Mouse (Mus musculus): Measurements from ENCODE around the gene Ing5. TPM values are rescaled to one million over a fixed set of nuclear protein-coding genes. Genes with fewer than 3 reads are reported as not detected.
A peak's percentile ranks its signal among the peaks of the same experiment; 100 is the strongest.
"Not testable (repeated sequence)": the region's sequence is repeated elsewhere in the genome, so short reads cannot be mapped to it uniquely, and the experiment has no call there.

The Ing5 gene
- polyA plus RNA-seq (2017; shearing (Covaris generic)): 10 to 100 TPM; 25.4 to 36.9 TPM

DNA sequence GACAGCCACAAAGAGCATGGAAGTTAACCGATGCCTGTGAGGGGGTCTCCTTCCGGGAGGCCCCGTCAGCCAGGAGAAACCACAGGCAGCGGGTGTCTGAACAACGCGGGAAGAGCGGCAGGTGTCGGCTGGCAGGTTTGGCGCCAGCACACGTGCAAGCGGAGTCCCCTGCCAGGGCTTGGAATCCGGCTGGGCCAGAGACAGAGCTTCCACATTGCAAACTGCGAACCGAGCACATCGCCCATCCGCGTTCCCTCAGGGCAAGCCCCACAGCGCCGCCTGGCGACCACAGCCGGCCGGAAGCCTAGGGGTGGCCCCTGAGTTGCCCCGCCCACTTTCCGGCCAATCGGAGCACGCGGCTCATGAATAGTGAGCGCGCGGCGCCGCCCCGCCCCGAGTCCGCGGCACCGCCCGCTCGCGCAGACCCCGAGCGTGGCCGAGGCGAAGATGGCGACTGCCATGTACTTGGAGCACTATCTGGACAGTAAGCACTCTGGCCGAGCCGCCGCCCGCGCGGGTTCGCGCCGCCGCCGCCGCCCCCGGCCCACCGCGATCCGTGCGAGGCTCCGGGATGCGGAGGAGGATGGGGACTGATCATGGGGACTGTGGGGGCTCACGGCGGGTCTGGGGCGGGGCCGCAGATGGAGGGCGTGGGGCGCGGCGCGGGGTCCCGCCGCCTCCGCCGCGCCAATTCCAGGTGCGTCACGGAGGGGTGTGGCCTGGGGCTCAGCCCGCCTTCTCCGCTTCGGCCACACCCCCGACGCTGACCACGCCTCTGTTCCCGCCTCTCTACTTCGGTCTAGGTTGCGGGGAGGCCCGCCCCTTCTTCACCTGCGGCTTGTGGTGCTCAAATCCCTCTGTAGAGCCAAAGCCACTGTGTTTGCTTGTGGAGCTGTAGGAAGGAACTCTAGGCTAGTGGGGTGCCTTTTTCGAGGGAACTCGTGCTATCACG, at the start of gene Ing5:
Ing5 (plus strand) TSS at position 410 of the 952 bp plus-strand sequence.
- ATAC-seq: peak; percentile 76

DNA sequence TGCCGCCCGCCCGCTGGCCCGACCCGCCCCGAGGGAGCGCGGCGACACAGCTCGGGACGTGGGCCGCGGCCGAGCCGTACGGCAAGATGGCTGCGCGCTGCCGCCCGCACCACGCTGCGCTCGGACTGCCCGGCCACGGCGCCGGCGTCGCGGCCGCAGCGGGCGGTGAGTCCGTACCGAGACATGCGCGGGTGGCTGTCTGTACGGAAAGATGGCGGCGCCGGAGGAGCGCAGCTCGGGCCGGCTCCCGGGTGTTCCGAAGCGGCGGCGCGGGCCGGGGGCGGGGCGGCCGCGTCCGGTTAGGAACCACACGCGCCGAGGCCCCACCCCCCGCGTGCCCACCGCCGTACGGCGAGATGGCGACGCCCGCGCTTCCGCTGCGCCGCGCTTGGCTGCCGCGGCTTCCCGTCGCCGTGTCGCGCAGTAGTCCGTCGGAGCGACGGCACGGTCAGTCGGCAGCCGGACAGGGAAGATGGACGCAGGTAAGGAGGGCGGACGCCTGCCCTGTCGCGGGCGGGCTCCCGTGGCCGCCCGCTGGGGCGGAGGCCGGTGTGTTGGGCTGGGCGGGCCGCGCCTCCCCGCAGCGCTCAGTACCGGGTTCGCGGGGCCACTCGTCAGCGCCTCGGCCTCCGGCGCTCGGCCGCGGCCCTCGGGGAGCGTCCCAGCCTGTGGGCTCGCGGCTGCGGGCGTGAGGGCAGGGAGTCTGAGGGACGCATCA, 49.0 kb upstream of the Ing5 start, which contains the start of gene Thap4:
Thap4 (minus strand) TSS at position 292 of the 718 bp plus-strand sequence.
- peak; percentile 84 for ATAC-seq

DNA sequence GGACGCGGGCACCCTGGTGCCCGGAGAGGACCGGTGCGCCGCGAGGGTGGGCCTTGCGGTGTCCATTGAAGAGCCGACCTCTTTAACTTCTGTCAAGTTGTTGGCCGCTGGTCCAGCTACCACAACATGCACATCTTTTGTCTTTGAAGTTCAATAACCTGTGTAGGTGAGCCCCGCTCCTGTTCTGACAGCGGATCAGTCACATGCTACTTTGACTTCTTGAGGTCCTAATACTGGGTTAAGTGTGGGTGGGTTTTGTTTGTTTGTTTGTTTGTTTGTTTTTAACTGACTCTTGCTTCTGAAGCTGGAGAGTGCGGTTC, 48.5 kb upstream of the Ing5 start:
- peak; percentile 15 for ATAC-seq

DNA sequence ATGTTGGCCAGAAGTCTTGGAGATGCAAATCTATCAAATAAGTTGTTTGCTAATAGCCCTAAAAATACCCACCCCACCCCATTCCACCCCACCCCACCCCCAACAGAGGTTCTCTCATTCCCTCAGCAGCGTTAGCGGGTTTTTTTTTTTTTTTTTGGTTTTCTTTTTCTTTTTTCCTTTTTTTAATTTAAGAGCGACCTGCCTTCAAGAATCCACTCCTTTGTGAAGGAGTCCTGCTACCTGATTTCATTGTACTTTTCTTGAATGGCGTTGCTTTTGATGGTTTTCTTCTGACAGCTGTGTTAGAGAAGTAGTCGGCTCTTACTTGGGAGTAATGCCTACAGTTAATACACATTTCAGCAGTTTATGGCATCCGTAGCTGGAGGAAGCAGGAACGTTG, 48.1 kb upstream of the Ing5 start:
- no peak for ATAC-seq

DNA sequence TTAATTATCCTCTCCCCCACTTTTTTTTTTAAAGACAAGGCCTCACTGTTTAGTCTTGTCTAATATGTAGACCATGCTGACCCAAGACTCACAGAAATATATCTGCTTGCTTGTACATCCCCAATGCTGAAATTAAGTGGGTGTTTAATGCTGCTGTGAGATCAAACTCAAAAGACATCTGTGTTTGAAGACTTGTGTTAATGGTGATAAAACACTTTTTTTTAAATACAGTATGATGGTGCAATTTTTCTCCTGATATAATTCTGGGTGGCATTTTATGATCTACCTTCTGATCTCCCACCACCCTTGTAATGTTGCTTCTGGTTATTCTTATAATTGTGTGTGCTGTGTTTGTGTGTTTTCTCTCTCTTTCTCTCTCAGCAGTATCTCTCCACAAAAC, 47.6 kb upstream of the Ing5 start:
- ATAC-seq: no peak

DNA sequence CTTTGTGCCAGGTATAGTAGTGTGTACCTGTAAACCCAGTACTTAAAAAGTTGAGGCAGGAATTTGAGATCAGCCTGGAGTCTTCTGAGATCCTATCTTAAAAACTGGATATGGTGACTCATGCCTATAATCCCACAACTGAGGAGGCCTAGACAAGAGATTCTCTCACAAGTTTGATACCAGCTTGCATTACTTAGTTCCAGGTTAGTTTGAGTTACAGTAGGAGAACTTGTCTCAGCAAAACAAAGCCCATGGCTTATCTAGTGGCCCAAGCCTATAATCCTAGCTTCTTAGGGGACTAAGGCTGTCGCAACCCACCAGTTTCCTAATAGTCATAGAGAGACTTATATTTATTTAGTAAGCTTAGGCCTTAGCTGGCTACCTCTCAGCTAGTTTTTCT, 43.7 kb upstream of the Ing5 start:
- ATAC-seq: no peak

DNA sequence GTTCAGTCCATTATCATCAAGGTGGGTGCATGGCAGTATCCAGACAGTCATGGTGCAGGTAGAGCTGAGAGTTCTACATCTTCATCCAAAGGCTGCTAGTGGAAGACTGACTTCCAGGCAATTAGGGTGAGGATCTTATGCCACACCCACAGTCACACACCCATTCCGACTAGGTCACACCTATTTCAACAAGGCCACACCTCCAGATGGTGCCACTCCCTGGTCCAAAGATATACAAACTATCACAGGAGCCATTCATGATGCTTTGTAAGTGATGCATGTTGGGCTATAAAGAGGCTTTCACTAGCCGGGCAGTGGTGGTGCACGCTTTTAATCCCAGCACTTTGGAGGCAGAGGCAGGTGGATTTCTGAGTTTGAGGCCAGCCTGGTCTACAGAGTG, 40.2 kb upstream of the Ing5 start:
- not testable (repeated sequence) for ATAC-seq

DNA sequence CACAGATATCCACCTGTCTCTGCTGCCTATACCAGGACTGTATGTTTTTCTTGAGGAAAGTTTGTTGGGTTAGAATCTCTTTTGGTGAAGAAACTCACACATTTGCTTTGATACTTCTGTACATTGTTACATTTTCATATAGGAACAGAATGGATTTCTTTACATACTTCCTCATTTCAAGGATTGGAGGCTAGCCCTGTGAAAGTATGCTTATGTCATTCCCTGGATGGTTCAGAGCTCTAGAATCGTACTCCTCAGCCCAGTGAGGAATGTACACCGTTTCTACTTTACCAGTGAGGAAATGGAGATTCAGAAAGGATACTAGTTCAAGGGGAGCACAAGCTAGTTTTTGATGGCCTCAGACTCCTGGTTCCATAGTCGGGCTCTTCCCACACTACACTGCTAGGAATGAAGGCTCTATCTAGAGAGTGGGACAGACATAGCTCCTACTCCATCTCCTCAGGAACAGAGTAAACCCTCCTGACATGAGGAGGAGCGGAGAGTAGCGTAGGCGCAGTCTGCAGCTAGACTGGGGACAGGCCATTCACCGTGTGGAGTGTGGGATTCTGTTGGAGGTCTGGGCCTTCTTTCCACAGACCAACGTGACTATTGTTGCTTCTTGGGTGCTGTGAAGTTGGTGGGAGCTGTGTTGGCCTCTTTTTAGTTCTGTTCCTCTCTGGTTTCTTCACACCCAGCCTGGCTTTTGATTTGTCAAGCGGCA, 38.7 kb upstream of the Ing5 start:
- no peak for ATAC-seq

DNA sequence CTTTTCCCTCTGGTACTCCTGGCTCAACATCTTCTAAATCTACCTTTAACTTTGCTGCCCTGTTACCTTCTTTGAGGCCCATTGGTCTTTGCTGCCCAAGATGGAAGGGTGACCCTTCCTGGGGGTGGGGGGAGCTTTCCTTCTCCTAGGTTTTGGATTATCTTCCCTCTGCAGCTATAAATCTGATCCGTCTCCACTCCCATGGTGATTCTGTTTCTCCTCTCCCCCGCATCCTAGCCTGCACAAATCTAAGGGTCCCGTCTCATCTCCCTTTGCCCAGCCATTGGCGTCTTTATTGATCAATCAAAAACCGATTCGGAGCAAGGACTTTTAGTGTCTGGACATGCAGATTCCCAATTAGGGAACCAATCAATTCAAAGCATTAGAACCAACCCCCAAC, 36.2 kb upstream of the Ing5 start:
- ATAC-seq: no peak

DNA sequence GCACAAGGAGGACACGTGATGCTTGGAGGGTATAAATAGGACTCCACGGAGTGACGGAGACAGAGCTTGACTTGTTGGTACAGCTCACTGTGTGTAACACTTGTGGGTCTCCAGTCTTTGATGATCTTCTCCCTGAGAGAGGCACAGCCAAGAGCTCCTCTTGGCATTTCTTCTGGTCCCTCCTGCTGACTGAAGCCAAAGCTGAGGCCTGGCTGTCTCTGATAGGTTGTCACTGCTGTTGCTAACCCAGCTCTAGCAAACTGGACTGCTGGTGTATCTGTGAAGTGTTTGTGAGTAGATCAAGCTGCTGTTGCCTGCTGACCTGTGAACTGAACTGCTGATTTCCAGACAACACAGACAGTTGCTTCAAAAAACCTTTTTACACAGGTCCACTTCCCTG, 33.9 kb upstream of the Ing5 start:
- ATAC-seq: no peak

DNA sequence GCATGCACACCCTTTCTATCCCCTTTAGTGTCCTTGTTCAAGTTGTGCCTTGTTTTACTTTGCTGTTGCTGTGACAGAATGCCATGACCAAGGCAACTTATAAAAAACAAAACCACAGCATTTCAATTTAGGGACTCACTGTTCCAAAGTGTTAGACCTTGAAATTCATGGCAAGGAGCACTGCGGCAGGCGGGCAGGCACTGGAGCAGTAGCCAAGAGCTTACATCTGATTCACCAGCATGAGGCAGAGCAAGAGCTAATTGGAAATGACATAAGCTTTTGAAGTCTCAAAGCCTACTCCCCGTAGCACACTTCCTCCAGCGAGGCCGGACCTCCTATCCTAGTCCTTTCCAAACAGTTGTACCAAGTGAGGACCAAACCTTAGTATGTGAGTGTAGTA, 27.1 kb upstream of the Ing5 start:
- ATAC-seq: no peak

DNA sequence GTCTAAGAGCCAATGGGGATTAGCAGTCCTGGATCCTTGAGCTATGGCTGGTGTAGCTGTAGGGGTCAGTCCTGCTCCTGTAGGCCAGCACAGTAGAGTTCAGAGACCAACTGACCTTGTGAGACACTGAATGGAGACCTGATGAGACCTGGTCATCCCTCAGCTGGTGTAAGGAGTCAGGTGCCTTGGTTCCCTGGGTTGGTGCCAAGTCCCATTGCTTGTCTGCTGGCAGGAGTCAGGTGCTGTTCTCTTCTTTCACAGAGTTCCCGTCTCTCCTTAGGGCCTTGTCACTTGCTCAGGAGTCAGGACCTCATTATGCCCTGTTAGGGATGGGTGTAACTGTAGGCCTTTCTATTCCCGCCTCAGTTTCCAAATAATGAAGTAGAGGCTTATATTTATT, 16.9 kb upstream of the Ing5 start:
- ATAC-seq: no peak

DNA sequence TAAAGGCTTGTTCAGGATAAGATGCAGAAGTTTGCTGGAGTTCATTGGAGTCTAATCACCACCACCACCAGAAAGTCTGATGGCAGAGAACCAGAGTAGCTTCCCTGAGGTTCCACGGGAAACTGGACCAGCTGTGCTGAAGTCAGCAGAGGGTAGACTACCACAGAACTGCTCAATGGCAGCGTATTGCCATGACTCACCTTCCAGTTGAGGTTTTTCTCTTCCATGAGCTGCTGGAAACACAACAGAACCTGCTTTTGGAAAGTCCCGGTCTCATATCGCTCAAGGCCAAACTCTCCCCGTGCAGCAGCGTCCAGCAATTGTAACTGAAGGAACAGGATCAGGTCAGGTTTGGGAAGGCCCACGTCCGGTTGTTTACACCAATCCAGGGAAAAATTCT, 9.2 kb upstream of the Ing5 start:
- no peak for ATAC-seq

DNA sequence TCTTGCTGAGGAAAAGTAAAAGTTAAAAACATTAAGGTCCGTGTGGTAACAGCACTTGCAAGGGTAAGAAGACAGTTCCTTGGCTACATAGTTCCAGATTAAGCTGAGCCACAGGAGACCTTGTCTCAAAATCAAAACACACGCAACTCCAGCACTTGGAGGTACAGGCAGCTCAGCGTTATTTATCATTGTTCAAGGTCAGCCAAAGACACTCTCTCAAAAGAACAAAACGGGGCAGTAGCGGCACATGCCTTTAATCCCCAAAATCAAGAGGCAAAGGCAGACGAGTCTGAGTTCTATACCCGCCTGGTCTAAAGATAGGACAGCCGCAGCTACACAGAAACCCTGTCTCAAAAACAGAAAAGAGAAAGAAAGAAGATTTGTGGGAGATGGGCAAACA, 7.9 kb upstream of the Ing5 start:
- no peak for ATAC-seq

DNA sequence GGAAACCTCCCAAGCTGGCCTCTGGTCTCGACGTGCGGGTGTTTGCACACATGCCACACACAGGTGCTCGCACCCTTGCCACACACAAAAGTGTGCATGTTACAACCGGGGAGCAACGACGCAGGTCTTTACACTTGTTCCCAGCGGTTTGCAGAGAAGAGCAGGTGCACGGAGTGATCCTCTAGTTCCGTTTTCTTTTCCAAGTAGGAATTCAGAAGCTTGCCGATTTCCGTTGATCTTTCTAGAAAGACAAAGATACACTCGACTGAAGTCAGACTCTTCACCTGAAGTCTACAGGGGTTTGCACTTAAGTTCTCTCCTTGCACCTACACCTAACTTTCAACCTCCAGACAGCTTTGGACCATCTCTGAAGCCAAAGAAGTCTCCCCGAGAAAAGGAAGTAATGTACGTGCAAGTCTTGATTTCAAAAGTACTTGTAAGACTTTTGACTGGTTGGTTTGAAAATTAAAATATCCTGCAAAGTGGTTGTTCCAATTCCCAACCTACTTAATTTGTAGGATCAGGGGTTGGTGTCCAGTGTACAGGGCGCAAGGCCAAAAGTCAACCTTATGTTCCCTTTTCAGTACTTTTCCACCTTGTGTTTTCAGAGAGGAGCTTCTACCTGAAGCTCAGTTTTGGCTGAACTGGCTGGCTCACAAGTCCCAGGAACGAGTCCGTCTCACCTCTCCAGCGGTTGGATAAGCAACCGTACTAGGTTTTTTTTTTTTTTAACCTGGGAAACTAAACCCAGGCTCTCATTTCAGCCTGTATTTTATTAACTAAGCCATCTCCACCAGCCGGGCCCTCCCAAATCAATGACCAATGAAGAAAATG, 2.9 kb upstream of the Ing5 start:
- no peak for ATAC-seq

DNA sequence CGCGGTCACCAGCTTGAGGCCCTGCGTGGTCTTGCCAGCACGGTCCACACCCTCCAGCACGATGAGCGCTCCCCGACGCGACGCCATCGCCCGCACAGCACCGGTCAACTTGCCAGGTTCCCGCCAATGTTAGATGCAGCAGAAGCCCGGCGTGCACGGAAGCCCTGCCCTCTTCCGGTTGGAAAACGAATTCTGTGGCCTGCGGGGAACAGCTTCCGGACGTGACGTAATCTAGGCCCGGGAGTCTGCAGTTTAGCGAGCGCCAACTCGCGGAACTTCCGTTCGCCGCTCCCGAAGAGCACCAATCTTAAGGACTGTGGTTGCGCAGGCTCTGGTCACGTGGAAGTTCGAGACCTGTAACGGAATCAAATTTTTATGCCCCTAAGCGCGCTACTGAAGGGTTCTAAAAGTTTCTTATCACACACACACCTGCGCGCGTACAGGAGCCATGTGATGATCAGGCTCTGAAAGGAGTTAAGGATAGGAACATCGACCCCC, 2.0 kb upstream of the Ing5 start, which contains the start of gene Dtymk:
Dtymk (minus strand) TSS at position 194 of the 498 bp plus-strand sequence.
- ATAC-seq: peak; percentile 75

DNA sequence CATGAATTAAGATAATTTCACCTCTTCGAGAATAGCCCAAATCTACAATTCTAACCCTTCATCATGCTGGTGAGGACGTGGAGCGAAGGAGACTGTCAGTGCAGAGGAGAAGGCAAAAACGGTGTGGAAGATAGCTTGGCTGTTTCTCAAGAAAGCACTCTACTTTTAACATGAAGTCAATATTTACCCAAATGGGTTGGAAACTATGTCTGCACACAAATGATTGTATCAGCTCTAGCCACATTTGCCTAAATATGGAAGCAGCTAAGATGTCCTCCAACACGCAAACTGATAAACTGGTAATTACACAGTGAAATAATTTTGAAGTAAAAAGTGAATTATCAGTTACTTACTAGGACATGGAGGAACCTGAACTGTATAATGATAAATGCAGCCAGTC, 994 bp upstream of the Ing5 start:
- no peak for ATAC-seq

DNA sequence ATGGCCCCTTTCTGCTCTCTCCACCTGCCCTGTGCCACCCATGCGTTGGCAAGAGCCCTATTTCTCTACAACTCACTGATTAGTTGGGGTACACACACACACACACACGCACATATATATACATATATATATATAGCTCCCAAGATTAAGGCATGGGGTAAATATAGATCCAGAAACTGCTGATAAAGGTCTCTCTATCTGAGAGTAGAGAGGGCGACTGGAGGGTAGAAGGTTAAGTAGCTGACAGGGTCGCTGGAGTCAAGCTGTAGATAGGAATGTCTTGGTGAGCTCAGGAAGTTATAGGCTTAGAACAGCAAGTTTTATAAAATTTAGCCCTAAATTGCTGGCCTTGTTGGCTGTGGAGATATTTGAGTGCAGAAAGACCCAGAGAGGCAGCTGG, 1.1 kb downstream of the Ing5 start:
- no peak for ATAC-seq

DNA sequence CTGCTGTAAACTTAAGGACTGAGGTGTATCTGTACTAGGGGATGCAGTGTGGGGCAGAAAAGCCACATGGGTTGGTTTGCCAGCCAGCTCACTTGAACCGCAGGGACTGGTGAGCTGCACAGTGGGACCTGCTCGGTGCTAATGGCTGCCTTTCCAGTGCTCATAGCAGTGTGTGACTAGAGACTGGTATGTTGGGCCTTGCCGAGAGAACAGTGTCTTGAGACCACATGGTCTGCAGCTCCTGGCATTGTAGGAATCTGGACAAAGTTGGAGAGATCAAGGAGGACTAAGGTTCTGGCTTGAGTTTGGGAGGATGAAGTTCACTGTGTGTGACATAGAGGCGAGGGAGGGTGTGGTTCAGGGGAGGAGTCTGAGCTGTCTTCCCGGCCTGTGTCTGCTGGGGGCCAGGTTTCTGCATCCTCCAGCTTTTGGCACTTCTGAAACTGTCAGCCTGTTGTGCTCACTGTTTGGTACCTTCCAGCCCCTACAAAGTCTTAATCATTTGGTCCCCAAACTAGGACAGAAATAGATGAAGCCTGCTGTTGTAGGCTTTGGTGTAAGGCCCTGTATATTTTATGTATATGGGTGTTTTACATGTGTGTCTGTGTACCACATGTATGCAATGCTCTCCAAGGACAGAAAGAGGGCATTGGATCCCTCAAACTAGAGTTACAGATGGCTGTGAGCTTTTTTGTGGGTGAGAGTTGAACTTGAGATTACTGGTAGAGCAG, 1.6 kb downstream of the Ing5 start:
- no peak for ATAC-seq

DNA sequence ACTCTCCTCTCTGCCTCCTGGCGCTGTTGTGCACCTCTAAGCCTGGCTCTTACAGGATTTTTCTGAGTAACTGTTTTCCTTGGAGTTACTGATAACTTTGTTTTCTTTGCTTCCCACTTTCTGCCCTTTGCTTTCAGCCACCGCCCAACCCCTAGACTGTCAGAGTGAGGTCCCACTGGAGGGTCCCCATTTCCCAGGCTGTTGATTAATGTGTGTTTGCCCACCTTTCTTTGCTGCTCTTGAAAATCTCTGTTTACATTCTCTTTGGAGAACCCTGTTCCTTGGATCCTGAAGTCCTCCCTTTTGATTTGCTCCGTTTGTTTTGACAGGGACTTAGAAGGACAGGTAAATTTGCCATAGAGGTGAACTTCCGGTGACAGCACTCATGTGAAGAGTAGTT, 5.1 kb downstream of the Ing5 start:
- ATAC-seq: no peak

DNA sequence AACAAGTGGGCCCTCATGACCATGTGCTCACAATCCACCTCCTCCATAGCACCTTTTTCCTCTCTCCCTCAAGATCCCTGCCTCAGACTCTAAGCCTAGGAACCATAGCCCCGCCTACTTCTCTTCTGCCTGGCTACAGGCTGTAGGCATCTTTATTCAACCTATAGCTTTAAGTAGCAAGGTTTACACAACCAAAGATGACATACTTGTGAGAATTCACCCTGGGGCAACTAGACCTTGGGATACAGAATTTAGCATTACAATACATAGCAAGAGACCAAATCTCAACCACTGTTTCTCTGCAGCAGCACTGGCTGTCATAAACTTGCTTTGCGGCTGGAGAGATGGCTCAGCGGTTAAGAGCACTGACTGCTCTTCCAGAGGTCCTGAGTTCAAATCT, 6.2 kb downstream of the Ing5 start:
- no peak for ATAC-seq

All from CD4-positive, CD25-positive, alpha-beta regulatory T cell, adult 4 months (primary cell).